Mouse (Mus musculus): ENCODE measurements around the gene Lsm11. TPM values are rescaled to one million over a fixed set of nuclear protein-coding genes. Genes with fewer than 3 reads are reported as not detected.

The Lsm11 gene
- 100 to 1,000 TPM; 153 to 154 TPM for total RNA-seq (2021)
- long read RNA-seq, full-length matches to known transcripts = 25 of 56 reads
- long read RNA-seq, partial matches to known transcripts = 0 of 56 reads
- long read RNA-seq, other reads (novel, unspliced or antisense) = 31 of 56 reads

DNA sequence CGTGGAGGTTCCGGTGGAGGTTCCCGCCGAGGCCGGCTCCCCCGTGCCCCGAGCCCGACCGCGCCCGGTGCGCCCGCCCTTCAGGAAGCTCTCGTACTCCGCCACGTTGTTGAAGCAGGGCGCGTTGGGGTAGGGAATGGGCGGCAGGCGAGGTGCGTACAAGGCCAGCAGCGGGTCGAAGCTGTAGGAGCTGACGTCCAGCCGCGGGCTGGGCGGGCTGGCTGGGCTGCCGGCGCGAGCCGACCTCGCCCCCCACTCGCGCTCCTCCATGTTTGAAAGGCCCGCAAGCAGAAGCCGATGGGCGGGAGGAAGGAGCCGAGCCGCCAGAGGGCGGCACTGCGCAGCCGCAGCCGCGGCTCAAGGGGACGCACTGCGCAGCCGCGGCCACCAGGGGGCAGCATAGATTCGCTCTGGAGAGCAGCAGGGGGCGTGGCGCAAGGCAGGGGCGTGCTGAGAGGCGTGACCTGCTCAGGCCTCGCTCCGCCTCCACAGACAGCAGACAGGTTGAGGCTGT is at the start of gene Lsm11:
Lsm11 (minus strand) TSS at position 293 of the 514 bp plus-strand sequence.
- peak; percentile 100 for DNase-seq (ENCODE audit: low spot score in 2 of 2)

DNA sequence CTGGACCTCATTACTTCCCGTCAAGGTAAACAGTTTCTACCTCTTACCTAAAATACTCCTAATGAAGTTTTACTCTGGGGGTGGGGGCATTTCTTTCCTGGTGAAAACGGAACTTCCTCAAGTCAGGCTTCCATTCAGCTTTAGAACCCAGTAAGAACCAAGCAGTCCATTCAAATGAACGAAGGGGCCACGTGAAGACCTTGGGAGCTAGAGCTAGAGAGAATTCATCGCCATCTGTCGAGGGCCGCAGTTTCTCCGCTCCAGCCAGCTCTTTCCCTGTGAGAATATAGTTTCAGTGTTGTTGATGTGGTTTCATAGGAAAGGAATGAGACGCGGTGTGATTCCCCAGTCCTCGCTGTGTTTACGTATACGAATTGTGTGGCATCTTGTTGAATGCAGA is 47.4 kb upstream of the Lsm11 start:
- DNase-seq (ENCODE audit: low spot score in 2 of 2) = no peak

DNA sequence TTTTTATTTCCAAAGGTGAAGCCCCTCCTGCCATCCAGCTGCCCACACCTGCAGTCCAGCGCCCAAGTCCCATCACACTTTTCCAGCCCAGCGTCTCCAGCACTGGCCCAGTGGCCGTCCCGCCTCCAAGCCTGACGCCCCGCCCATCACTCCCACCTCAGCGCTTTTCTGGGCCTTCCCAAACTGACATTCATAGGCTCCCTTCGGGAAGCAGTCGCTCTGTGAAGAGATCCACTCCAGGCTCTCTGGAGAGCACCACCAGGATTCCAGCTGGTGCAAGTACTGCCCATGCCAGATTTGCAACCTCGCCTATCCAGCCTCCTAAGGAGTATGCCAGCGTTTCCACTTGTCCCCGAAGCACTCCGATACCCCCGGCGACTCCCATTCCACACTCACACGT is 46.9 kb upstream of the Lsm11 start:
- DNase-seq (ENCODE audit: low spot score in 2 of 2) = peak in 1 of 2 experiments; percentile 18

GRCm38 (mm10) chr11:45980893-45981253 is 36.1 kb upstream of the Lsm11 start:
- no peak for DNase-seq (ENCODE audit: low spot score in 2 of 2)

- DNase-seq (ENCODE audit: low spot score in 2 of 2) = peak; percentile 50 to 63
Observed at GRCm38 (mm10) chr11:45979946-45980892, 35.5 kb upstream of the Lsm11 start, which contains the start of gene Sox30. TSS of gene Sox30 (plus strand) at chr11:45980310.

DNA sequence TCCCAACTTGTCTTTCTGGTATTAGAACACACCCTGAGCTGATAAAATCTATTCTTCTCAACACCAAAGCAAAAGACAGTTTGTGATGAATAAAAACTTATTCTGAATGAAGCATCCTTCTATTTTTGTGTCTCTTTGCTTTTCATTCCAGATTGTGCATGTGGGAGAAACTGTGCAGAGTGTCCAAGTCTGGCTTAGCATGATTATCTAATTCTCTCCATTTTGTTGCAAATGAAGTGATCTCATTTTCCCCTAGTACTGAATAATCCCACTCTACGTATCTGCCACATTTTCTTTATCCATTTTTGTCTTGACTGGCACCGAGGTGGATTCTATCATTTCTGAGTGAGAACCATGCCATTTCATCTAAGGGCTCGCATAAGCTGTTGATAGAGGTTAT is 31.3 kb upstream of the Lsm11 start:
- DNase-seq (ENCODE audit: low spot score in 2 of 2) = no peak

- no peak for DNase-seq (ENCODE audit: low spot score in 2 of 2)
Observed at GRCm38 (mm10) chr11:45974466-45974865, 29.7 kb upstream of the Lsm11 start.

DNA sequence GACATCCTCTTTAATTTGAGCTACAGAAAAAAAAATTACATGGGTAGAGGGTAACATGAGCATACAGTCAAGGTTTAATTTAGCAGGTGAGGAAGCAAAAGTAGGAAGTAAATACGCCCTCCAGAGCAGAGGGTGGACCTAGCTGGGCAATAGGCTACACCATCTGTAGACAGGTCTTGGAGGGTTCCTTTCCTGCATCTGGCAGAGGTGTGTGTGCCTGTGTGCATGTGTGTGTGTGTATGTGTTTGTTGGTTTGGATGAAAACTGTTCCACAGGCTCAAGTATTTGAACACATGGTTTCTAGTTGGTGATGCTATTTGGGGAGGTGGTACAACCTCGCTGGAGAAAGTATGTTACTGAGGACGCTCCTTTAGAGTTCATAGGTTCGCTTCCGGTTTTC is 28.9 kb upstream of the Lsm11 start:
- DNase-seq (ENCODE audit: low spot score in 2 of 2) = no peak

DNA sequence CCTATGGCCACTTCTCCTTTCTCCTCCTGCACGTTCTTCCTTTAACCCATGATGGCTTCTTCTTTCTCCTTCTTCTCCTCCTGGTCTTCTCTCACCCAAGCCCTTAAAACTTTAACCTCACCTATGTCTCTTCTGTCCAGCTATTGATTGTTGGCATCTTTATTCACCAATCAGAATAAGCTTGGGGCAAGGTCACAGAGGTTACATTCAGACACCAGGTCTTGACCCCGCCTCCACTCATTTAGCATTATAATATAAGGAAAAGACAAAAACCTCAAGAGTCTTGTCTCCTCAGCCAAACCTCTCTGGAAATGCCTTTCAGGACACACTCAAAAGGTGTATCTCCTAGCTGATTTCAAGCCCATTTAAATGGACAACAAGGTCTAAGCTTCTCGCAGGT is 23.7 kb upstream of the Lsm11 start:
- DNase-seq (ENCODE audit: low spot score in 2 of 2) = no peak

DNA sequence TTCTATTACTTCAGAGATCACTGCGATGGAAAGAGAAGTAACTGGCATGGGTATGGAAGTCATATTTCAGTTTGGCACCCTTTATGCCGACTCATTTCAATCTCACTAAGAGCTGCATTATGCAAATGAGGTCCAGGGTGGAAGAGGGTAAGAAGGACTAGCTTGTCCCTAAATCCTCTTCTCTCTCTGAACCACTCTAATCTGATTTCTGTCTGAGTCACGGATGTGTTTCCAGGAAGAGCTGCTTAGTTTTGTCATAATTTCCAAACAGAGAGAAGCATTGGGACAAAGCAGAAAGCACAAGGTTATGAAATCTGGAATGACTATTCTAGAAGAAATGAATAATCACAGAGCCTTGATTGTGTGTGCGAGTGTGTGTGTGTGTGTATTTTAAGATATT is 22.2 kb upstream of the Lsm11 start:
- no peak for DNase-seq (ENCODE audit: low spot score in 2 of 2)

- no peak for DNase-seq (ENCODE audit: low spot score in 2 of 2)
Observed at GRCm38 (mm10) chr11:45960003-45960402, 15.3 kb upstream of the Lsm11 start.

DNA sequence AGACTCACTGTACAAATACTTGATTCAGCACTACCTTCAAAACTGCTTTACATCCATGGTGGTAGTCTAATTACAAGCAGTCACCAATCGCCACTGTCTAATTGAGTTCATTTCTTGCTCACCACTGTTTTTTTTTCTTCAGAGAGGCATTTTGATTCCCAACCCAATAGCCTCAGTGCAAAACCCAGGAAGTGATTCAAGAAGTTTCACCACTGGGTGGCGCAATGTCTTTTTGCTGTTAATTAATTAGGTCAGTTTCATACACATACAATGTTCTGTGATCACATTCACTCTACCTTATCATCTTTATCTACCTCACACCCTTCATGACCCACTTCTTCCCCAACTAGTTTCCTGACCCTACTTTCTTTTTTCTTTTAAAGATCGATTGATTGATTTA is 14.9 kb upstream of the Lsm11 start:
- no peak for DNase-seq (ENCODE audit: low spot score in 2 of 2)

GRCm38 (mm10) chr11:45955127-45955627 is 10.4 kb upstream of the Lsm11 start, which contains the start of gene Thg1l:
TSS of gene Thg1l (minus strand) at chr11:45955494.
- peak; percentile 87 to 88 for DNase-seq (ENCODE audit: low spot score in 2 of 2)

GRCm38 (mm10) chr11:45947491-45947890 is 2.8 kb upstream of the Lsm11 start:
- no peak for DNase-seq (ENCODE audit: low spot score in 2 of 2)

DNA sequence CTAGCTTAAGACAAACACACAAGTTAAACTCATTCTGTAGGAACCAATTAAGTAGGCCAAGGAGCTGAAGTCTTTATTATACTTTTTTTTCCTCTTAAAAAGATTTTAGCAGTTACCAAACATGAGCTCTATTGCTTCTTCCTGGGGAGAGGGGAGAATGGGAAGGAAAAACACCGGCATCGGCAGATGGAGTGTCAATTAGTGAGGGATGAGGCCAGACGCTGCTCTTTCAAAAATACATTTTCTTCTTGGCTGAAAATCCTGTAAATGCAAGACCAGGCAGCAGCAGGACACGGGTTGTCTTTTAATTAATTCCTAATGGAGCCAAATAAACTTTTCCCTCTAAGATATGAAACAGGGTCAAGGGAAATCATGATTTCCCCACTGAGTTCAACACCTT is 2.1 kb upstream of the Lsm11 start:
- no peak for DNase-seq (ENCODE audit: low spot score in 2 of 2)

DNA sequence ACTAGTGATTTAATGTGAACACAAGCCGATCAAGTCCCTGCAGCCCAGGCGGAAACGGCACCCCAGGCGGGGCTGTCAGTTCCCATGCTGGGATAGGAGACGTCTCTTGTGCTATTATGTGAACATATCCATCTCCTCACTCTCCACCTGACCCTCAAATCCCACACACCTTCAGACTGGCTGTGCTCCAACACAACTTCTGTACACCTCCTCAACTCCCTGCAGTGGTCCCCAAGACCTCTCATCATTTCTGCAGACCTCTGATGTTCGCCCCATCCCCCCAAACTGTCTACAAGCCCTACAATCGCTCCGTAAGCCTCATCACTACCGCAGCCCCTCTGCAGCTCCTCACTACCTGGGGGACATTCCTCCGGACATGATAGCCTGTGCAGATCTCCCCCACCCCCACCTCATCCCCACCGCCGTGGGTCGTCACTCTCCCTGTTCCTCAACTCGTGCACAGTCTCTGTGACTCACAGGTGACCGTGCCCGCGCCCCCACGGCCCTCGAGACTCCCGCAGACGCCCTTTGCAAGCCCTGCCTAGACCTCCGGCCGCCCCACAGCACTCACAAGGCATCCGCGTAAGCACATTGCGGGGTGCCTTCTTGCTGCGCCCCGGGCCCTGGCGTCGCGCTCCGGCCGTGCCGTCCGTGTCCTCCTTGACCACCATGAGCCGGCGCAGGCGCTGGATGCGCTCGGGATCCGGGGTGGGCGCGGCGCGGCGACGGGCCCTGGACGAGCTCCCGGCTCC is 668 bp downstream of the Lsm11 start:
- peak; percentile 26 to 39 for DNase-seq (ENCODE audit: low spot score in 2 of 2)

DNA sequence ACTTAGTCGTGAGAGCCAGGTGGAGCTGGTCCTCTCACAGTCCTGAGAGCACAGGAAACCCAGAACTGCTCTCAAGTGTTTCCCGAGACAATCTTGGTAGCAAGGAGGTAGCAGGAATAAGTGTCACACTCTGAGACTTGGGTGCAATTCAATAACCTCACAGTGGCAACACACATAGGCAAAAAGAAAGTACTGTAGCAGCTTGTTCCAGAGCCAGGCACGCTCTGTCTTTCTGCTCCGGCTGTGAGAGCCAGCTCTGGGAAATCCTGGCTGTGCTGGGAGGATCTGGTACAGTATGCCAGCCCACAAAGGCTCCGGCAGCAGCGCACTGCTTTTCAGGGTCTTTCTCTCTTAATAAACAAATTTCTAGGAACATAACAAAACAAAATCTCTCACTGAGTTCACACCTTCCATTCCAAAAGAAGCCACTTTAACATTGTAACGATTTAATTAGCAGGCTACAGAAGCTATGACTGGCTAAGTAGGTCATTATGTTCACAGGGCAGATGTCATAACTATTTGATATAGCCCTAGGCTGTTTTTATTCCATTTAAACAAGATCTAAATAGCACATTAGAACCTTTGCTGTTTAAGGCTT is 1.5 kb downstream of the Lsm11 start:
- peak; percentile 54 to 62 for DNase-seq (ENCODE audit: low spot score in 2 of 2)

DNA sequence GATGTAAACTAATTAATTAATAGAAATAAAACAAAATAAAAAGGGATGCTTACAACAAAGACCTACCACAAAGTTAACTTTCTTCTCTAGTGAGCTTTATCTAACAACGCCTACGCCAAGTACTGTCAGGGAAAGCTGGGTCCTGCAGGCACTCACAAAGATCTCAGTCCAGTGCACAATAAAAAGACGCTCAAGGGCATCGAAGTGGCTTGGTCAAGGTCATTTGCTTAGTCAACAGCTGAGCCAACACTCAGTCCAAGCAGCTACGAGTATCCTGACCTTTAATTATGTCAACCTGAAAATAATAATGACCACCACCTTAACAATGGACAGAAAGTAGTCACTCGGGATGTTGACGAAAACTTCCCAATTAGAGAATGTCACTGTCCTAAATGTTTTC is 2.5 kb downstream of the Lsm11 start:
- no peak for DNase-seq (ENCODE audit: low spot score in 2 of 2)

- no peak for DNase-seq (ENCODE audit: low spot score in 2 of 2)
Observed at GRCm38 (mm10) chr11:45938917-45939316, 5.8 kb downstream of the Lsm11 start.

GRCm38 (mm10) chr11:45937478-45937877 is 7.3 kb downstream of the Lsm11 start:
- DNase-seq (ENCODE audit: low spot score in 2 of 2) = no peak

GRCm38 (mm10) chr11:45932771-45933170 is 12.0 kb downstream of the Lsm11 start:
- no peak for DNase-seq (ENCODE audit: low spot score in 2 of 2)

All from layer of hippocampus, postnatal 10 days (tissue).